Mouse (Mus musculus): ENCODE data around the gene Fzd4. TPM values are rescaled to one million over a fixed set of nuclear protein-coding genes. Genes with fewer than 3 reads are reported as not detected.

The Fzd4 gene
- polyA plus RNA-seq, 1 experiment from 2014 or later = 15.6 TPM

DNA sequence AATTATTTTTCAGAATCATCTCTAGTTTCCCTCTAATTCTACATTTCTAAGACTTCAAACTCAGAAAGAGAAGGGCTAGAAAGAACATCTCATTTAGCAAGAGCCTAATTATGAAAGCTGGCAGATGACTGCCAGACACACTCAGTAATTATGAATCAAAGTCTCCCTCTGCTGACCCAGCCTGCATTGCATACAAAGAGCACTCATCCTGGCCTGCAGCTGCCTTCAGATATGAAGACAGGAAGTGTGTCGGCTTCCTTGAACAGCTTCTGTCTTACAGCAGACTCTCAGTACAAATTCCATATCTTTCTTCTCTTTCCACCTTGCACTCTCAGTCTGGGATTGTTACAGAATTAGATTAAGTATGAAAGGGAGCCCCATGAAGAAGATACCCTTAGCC is 33.2 kb upstream of the Fzd4 start:
- no peak for DNase-seq (ENCODE audit: low spot score)
- no peaks in the 10 kb centered on the region for H3K36me3 ChIP-seq (replicated peaks; ENCODE audit: control insufficient read depth, insufficient read depth, low read depth, low read length)
- no peaks in the 10 kb centered on the region for H3K4me1 ChIP-seq (ENCODE audit: control insufficient read depth, insufficient read depth, low read length)
- no peaks in the 10 kb centered on the region for H3K27me3 ChIP-seq (ENCODE audit: control insufficient read depth, insufficient read depth, low read length)
- H3K27ac ChIP-seq (replicated peaks; ENCODE audit: low read depth, low read length) = no peak overlapping the region
- H3K9me3 ChIP-seq (replicated peaks; ENCODE audit: control insufficient read depth, low read length) = no peaks in the 10 kb centered on the region
- H3K4me3 ChIP-seq (ENCODE audit: low read depth, low read length) = no peak overlapping the region
- no peak overlapping the region for H3K9ac ChIP-seq (replicated peaks; ENCODE audit: low read length)
- no peak for ATAC-seq (replicated peaks; ENCODE audit: insufficient number of reproducible peaks, low FRiP score, low TSS enrichment, low read depth)
- no peak overlapping the region for H3K4me2 ChIP-seq (ENCODE audit: low read depth, low read length)
- 49% methylated on average over 1 of the region's 1 CpGs for WGBS

DNA sequence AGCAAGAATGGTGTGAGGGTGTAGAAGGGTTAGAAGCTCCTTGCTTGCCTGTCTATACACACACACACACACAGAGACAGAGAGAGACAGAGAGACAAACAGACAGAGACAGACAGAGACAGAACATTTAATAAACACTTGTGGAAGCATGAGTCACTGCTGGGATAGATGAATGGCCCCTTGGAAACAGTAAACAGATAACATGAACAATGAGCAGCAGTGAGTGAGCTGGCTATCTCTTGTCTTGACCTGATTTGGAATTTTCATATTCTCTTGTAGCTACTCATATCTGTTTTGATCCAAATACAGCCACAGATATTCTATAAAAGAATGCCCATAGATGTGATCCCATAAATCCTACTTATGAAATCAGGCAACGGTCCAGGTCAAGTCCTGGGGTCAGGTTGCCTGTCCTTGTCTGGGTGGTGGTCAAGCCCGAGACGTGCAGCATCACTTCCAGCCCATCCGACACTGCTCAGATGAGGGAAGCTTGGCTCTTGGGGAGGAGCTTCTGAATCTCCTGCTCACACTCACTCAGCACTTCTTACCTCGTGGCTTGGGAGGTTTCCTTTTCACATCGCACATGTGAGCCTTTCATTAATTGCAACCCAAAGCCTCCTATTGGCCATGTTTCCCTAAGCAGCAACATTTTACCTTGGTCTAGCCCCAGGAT is 32.4 kb upstream of the Fzd4 start:
- no peaks in the 10 kb centered on the region for H3K27me3 ChIP-seq (ENCODE audit: control insufficient read depth, insufficient read depth, low read length)
- H3K9me3 ChIP-seq (replicated peaks; ENCODE audit: control insufficient read depth, low read length) = no peaks in the 10 kb centered on the region
- no peak for DNase-seq (ENCODE audit: low spot score)
- no peak overlapping the region for H3K4me2 ChIP-seq (ENCODE audit: low read depth, low read length)
- ATAC-seq (replicated peaks; ENCODE audit: insufficient number of reproducible peaks, low FRiP score, low TSS enrichment, low read depth) = no peak
- WGBS = 70% methylated on average over 6 of the region's 6 CpGs
- H3K36me3 ChIP-seq (replicated peaks; ENCODE audit: control insufficient read depth, insufficient read depth, low read depth, low read length) = no peaks in the 10 kb centered on the region
- no peaks in the 10 kb centered on the region for H3K4me1 ChIP-seq (ENCODE audit: control insufficient read depth, insufficient read depth, low read length)
- no peak overlapping the region for H3K9ac ChIP-seq (replicated peaks; ENCODE audit: low read length)
- no peak overlapping the region for H3K27ac ChIP-seq (replicated peaks; ENCODE audit: low read depth, low read length)
- H3K4me3 ChIP-seq (ENCODE audit: low read depth, low read length) = no peak overlapping the region

DNA sequence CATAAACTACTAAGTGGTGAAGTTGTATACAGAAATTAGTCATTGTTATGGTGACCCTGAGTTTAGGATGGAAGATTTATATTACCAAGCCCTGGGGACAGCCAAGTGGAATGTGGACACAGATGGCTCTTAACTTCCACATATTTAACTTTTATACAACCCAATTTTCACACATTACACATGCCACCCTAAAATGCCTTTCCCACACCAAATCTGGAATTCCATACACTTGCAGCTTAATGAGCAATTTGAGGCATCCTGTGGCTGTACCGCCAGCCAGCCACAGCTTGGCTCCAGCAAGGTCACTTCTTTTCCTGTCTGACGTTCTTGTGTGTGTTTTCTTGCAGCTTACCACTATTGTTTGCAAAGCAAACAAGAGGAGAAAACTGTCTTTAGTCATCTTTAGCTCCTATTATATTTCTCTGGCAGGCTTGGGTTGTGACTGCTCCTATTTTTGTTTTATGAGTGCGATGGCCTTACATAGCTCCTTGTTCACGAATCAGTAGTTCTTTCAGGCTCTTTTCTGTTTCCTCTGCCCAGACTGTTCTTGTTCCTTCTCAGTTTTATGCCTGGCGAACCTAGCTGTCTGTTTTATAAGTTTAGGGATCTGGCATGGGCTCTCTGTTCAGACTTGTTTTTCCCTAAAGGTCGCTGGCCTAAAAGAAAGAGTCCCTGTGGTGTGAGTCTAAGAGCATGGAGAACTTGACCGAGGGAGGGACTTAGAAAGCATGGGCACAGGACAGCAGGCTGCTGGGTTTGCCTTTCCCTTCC is 23.0 kb upstream of the Fzd4 start:
- Histone ChIP-seq H3K4me1 (ENCODE audit: control insufficient read depth, insufficient read depth, low read length) (no peaks in the 10 kb centered on the region), H3K9me3 (replicated peaks; ENCODE audit: control insufficient read depth, low read length) (no peaks in the 10 kb centered on the region), H3K36me3 (replicated peaks; ENCODE audit: control insufficient read depth, insufficient read depth, low read depth, low read length) (no peaks in the 10 kb centered on the region), H3K4me3 (ENCODE audit: low read depth, low read length) (no peak overlapping the region), H3K4me2 (ENCODE audit: low read depth, low read length) (no peak overlapping the region), H3K27me3 (ENCODE audit: control insufficient read depth, insufficient read depth, low read length) (no peaks in the 10 kb centered on the region), H3K27ac (replicated peaks; ENCODE audit: low read depth, low read length) (no peak overlapping the region), H3K9ac (replicated peaks; ENCODE audit: low read length) (no peak overlapping the region)
- no peak for ATAC-seq (replicated peaks; ENCODE audit: insufficient number of reproducible peaks, low FRiP score, low TSS enrichment, low read depth)
- no peak for DNase-seq (ENCODE audit: low spot score)
- 54% methylated on average over 7 of the region's 7 CpGs for WGBS

DNA sequence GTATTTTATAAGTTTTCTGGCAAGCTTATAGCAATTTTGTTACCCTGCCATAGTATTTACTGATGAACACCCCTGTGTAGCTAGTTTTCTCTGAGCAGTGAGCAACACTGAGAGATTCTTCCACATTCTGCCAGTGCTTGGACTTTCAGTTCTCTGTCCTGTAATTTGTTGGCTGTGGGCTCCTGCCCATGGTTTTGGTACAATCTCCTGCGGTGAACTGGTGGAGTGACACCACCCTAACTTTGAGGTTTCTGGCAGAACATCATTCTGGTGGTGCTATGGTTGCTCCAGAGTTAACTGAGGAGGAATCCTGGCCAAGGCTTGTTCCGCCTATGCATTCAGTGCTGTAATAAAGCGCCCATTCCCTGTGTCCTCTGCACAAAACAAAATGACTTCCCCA is 21.3 kb upstream of the Fzd4 start:
- no peaks in the 10 kb centered on the region for H3K9me3 ChIP-seq (replicated peaks; ENCODE audit: control insufficient read depth, low read length)
- WGBS = 95% methylated on average over 3 of the region's 3 CpGs
- ATAC-seq (replicated peaks; ENCODE audit: insufficient number of reproducible peaks, low FRiP score, low TSS enrichment, low read depth) (no peak), DNase-seq (ENCODE audit: low spot score) (no peak)
- no peaks in the 10 kb centered on the region for H3K4me1 ChIP-seq (ENCODE audit: control insufficient read depth, insufficient read depth, low read length)
- H3K4me2 ChIP-seq (ENCODE audit: low read depth, low read length) = no peak overlapping the region
- no peak overlapping the region for H3K9ac ChIP-seq (replicated peaks; ENCODE audit: low read length)
- no peak overlapping the region for H3K4me3 ChIP-seq (ENCODE audit: low read depth, low read length)
- no peaks in the 10 kb centered on the region for H3K36me3 ChIP-seq (replicated peaks; ENCODE audit: control insufficient read depth, insufficient read depth, low read depth, low read length)
- H3K27ac ChIP-seq (replicated peaks; ENCODE audit: low read depth, low read length) = no peak overlapping the region
- no peaks in the 10 kb centered on the region for H3K27me3 ChIP-seq (ENCODE audit: control insufficient read depth, insufficient read depth, low read length)

DNA sequence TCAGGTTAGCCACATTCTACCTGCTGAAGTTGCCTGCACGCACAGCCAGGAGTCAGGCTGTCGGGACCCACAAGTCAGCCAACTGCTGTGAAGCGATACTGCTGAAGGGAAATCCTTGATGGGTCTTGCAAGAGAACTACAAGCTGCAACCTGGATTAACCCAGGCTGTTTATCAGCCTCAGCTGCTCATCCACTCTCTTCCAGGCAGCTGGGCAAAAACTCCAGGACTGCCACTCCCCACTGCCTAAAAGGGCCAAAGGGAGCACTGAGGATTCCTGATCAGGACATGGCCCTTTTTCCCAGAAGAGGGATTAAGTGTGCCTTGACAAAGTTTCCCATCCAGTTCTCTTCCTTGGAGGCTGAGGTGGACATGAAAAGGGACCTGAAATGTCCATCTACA is 15.2 kb upstream of the Fzd4 start:
- no peak for DNase-seq (ENCODE audit: low spot score)
- no peak overlapping the region for H3K9ac ChIP-seq (replicated peaks; ENCODE audit: low read length)
- H3K4me1 ChIP-seq (ENCODE audit: control insufficient read depth, insufficient read depth, low read length) = no peaks in the 10 kb centered on the region
- ATAC-seq (replicated peaks; ENCODE audit: insufficient number of reproducible peaks, low FRiP score, low TSS enrichment, low read depth) = no peak
- H3K4me2 ChIP-seq (ENCODE audit: low read depth, low read length) = no peak overlapping the region
- H3K9me3 ChIP-seq (replicated peaks; ENCODE audit: control insufficient read depth, low read length) = no peaks in the 10 kb centered on the region
- WGBS = 77% methylated on average over 3 of the region's 3 CpGs
- H3K27ac ChIP-seq (replicated peaks; ENCODE audit: low read depth, low read length) = no peak overlapping the region
- H3K4me3 ChIP-seq (ENCODE audit: low read depth, low read length) = no peak overlapping the region
- H3K36me3 ChIP-seq (replicated peaks; ENCODE audit: control insufficient read depth, insufficient read depth, low read depth, low read length) = no peaks in the 10 kb centered on the region
- H3K27me3 ChIP-seq (ENCODE audit: control insufficient read depth, insufficient read depth, low read length) = no peaks in the 10 kb centered on the region

DNA sequence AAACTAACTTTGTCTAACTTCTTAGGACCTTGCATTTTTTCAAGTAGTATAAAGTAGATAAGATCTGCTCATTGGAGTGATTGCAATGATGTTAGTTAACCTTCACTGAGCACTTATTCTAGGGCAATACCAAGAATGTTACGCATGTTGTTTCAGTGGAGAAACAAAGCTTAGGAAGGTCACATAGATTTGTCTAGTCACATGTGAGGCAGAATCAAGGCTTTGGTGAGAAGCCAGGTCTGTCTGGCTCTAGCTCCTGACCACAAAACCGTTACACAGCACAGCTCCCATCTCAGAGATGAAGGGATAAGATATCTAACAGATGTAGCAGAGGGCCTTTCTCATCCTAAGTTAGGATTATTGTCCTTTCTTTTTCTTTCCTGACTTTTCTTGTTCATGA is 13.5 kb upstream of the Fzd4 start:
- Histone ChIP-seq H3K4me2 (ENCODE audit: low read depth, low read length) (no peak overlapping the region), H3K9me3 (replicated peaks; ENCODE audit: control insufficient read depth, low read length) (no peaks in the 10 kb centered on the region), H3K27me3 (ENCODE audit: control insufficient read depth, insufficient read depth, low read length) (no peaks in the 10 kb centered on the region), H3K4me1 (ENCODE audit: control insufficient read depth, insufficient read depth, low read length) (no peaks in the 10 kb centered on the region), H3K27ac (replicated peaks; ENCODE audit: low read depth, low read length) (no peak overlapping the region), H3K9ac (replicated peaks; ENCODE audit: low read length) (no peak overlapping the region), H3K36me3 (replicated peaks; ENCODE audit: control insufficient read depth, insufficient read depth, low read depth, low read length) (no peaks in the 10 kb centered on the region), H3K4me3 (ENCODE audit: low read depth, low read length) (no peak overlapping the region)
- no peak for ATAC-seq (replicated peaks; ENCODE audit: insufficient number of reproducible peaks, low FRiP score, low TSS enrichment, low read depth)
- no peak for DNase-seq (ENCODE audit: low spot score)
- WGBS = 82% methylated on average over 2 of the region's 2 CpGs

DNA sequence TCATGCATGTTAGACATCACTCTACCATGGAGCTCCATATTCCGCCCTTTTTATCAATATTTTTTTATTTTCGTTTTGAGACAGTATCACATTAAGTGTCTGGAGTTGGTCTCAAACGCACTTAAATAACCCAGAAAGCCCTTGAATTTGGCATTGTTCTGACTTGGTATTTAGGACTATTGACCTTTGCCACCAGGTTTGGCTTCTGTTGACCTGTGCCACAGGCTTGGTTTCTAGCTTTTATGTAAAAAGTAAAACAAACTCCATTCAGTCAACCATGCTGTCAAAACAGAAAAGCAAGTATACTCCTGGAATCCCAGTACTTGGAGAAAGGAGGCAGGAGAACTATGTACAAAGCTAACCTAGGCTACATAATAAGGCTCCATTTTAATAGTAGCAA is 12.9 kb upstream of the Fzd4 start:
- H3K4me3 ChIP-seq (ENCODE audit: low read depth, low read length) = no peak overlapping the region
- no peak for ATAC-seq (replicated peaks; ENCODE audit: insufficient number of reproducible peaks, low FRiP score, low TSS enrichment, low read depth)
- H3K9ac ChIP-seq (replicated peaks; ENCODE audit: low read length) = no peak overlapping the region
- H3K9me3 ChIP-seq (replicated peaks; ENCODE audit: control insufficient read depth, low read length) = no peaks in the 10 kb centered on the region
- no peak overlapping the region for H3K4me2 ChIP-seq (ENCODE audit: low read depth, low read length)
- no peak for DNase-seq (ENCODE audit: low spot score)
- WGBS = 75% methylated on average over 3 of the region's 3 CpGs
- no peaks in the 10 kb centered on the region for H3K4me1 ChIP-seq (ENCODE audit: control insufficient read depth, insufficient read depth, low read length)
- no peaks in the 10 kb centered on the region for H3K36me3 ChIP-seq (replicated peaks; ENCODE audit: control insufficient read depth, insufficient read depth, low read depth, low read length)
- H3K27ac ChIP-seq (replicated peaks; ENCODE audit: low read depth, low read length) = no peak overlapping the region
- H3K27me3 ChIP-seq (ENCODE audit: control insufficient read depth, insufficient read depth, low read length) = no peaks in the 10 kb centered on the region

DNA sequence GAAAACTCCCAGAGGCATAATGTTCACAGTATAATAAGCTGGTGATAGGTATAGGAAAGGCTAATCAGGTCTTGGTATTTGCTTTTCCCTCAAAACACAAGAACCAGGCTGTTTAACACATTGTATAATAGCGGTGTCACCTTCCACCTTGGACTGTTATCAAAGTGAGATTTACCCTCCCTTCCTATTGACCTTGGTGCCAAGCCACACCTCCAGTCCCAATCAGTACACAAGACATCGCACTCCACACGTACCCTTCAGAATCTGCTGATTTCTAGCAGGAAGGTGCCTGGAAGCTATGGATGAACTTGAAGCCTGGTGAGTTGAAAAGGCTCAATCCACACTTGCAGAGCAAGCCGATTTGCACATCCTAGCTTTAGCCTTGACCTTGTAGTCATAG is 12.3 kb upstream of the Fzd4 start:
- Histone ChIP-seq H3K36me3 (replicated peaks; ENCODE audit: control insufficient read depth, insufficient read depth, low read depth, low read length) (no peaks in the 10 kb centered on the region), H3K9ac (replicated peaks; ENCODE audit: low read length) (no peak overlapping the region), H3K4me3 (ENCODE audit: low read depth, low read length) (no peak overlapping the region), H3K4me1 (ENCODE audit: control insufficient read depth, insufficient read depth, low read length) (no peaks in the 10 kb centered on the region), H3K9me3 (replicated peaks; ENCODE audit: control insufficient read depth, low read length) (no peaks in the 10 kb centered on the region), H3K27ac (replicated peaks; ENCODE audit: low read depth, low read length) (no peak overlapping the region), H3K27me3 (ENCODE audit: control insufficient read depth, insufficient read depth, low read length) (no peaks in the 10 kb centered on the region), H3K4me2 (ENCODE audit: low read depth, low read length) (no peak overlapping the region)
- ATAC-seq (replicated peaks; ENCODE audit: insufficient number of reproducible peaks, low FRiP score, low TSS enrichment, low read depth) (no peak), DNase-seq (ENCODE audit: low spot score) (no peak)
- WGBS = 86% methylated on average over 4 of the region's 4 CpGs
